Mouse (Mus musculus) ovary, adult 18-20 months (tissue): ENCODE data around the gene Rap2c.

Experiments used
- DNase-seq: peaks from one replicate; pipeline ENCODE4 v3.0.0; 2022; ENCODE audit warnings: low spot score, mixed read lengths

Gene Rap2c

GRCm38 (mm10) chrX:50968157-50968932, 49.5 kb downstream of the Rap2c start:
- DNase-seq = no peak

- no peak for DNase-seq
These were observed 52.7 kb downstream of the Rap2c start for GRCm38 (mm10) chrX:50965157-50965556.

- DNase-seq = no peak
These were observed 54.9 kb downstream of the Rap2c start for GRCm38 (mm10) chrX:50962955-50963354.
